ENCODE assay signal across 10 mouse cellular contexts in genomic region chr13:29014827-29015604, GRCm38 (mm10).
A peak's percentile ranks its signal among the peaks of the same experiment; 100 is the strongest.
DNase-seq lines count a peak whose midpoint lies in the region; ATAC-seq and TF ChIP-seq lines count a peak whose summit lies in the region.
"Had no signal": no experiment of that assay in that cellular context is flagged by ENCODE, and none has a peak within 500 bp of the region (broad histone marks: within the 10 kb centered on the region; RNA-seq: fewer than 3 reads in every experiment).

No protein-coding gene starts in this region.

- peak; percentile 65 for ATAC-seq in forebrain, embryonic 11.5 days (replicated peaks; ENCODE audit: low FRiP score)
- ATAC-seq: Patski had no signal

- peak; percentile 26 for DNase-seq in MN1 (ENCODE audit: low spot score)
- DNase-seq in brain, adult 2 months (ENCODE audit: low read depth, low spot score), result peak; percentile 68
- peak; percentile 56 for DNase-seq in forebrain, embryonic 11.5 days (ENCODE audit: low spot score)
- DNase-seq in layer of hippocampus, postnatal 36 days, result peak; percentile 12 to 14
- DNase-seq in lung, adult 2 months, result no peak
- DNase-seq in ovary, postnatal 36 days (ENCODE audit: low spot score), result no peak
- no peak for DNase-seq in kidney, postnatal 36 days

- H3K27ac ChIP-seq in forebrain, embryonic 11.5 days (ENCODE audit: low read depth, low read length), result peak overlapping the region; percentile 37; the same call in 1 of the 2 replicates
- H3K27ac ChIP-seq: heart, embryonic 13.5 days had no signal

- H3K4me2 ChIP-seq in forebrain, embryonic 11.5 days (ENCODE audit: low read depth, low read length, severe bottlenecking), result peak overlapping the region; percentile 36
- H3K4me2 ChIP-seq: heart, embryonic 13.5 days had no signal

- peak overlapping the region; percentile 2; the same call in 1 of the 2 replicates for H3K4me3 ChIP-seq in forebrain, embryonic 11.5 days (ENCODE audit: low read depth, low read length)
- no peak overlapping the region for H3K4me3 ChIP-seq in lung, adult 2 months (replicated peaks; ENCODE audit: extremely low read depth, low read depth, low read length)
- H3K4me3 ChIP-seq: heart, embryonic 13.5 days; megakaryocyte, embryonic 14.5 days had no signal

- no peaks in the 10 kb centered on the region for H3K4me1 ChIP-seq in forebrain, embryonic 11.5 days (replicated peaks; ENCODE audit: control insufficient read depth, insufficient read depth, low read length)
- no peaks in the 10 kb centered on the region for H3K4me1 ChIP-seq in lung, adult 2 months (ENCODE audit: control insufficient read depth, insufficient read depth, low read length)
- H3K4me1 ChIP-seq: megakaryocyte, embryonic 14.5 days had no signal

- H3K9ac ChIP-seq in forebrain, embryonic 11.5 days (ENCODE audit: low read length), result peak overlapping the region; percentile 1; the same call in 1 of the 2 replicates
- H3K9ac ChIP-seq: heart, embryonic 13.5 days had no signal

- no peaks in the 10 kb centered on the region for H3K9me3 ChIP-seq in forebrain, embryonic 11.5 days (ENCODE audit: control insufficient read depth, low read length)
- H3K9me3 ChIP-seq: heart, embryonic 13.5 days had no signal

- no peak for TF ChIP-seq CTCF in lung, adult 2 months (IDR thresholded peaks at IDR 0.05; ENCODE audit: insufficient read depth, low read length)

- TF ChIP-seq POLR2A in lung, adult 2 months (IDR thresholded peaks at IDR 0.05; ENCODE audit: borderline replicate concordance, extremely low read depth, low read depth, low read length), result no peak

- 22% methylated on average over 13 of the region's 13 CpGs for WGBS in forebrain, embryonic 11.5 days
- 73% methylated on average over 13 of the region's 13 CpGs for WGBS in lung, adult 2 months

- no peaks in the 10 kb centered on the region for H3K27me3 ChIP-seq in forebrain, embryonic 11.5 days (ENCODE audit: control insufficient read depth, insufficient read depth, low read length)
- H3K27me3 ChIP-seq: heart, embryonic 13.5 days; megakaryocyte, embryonic 14.5 days had no signal

- no peaks in the 10 kb centered on the region for H3K36me3 ChIP-seq in forebrain, embryonic 11.5 days (ENCODE audit: control insufficient read depth, insufficient read depth, low read length)
- H3K36me3 ChIP-seq: heart, embryonic 13.5 days had no signal

Comparison
In these comparisons a context has a peak if more than half of its experiments do, and no peak if none do; other contexts are left out.
1. DNase-seq: peak in MN1 (single experiment), brain, adult 2 months (single experiment), forebrain, embryonic 11.5 days (single experiment) and layer of hippocampus, postnatal 36 days (2 of 2); none in lung, adult 2 months (single experiment), ovary, postnatal 36 days (single experiment) and kidney, postnatal 36 days (0 of 2).